Mouse (Mus musculus): ENCODE results near the gene Lpcat2. TPM values are rescaled to one million over a fixed set of nuclear protein-coding genes. Genes with fewer than 3 reads are reported as not detected.
A peak's percentile ranks its signal among the peaks of the same experiment; 100 is the strongest.

The Lpcat2 gene
- total and polyA plus RNA-seq, 3 experiments: 5.2 to 7.5 TPM; not detected in 1

GRCm38 (mm10) chr8:92916082-92916481, 60.9 kb downstream of the Lpcat2 start:
- Histone ChIP-seq H3K9ac (ENCODE audit: control insufficient read depth, low read depth, low read length, poor library complexity, severe bottlenecking) (no peak overlapping the region), H3K27ac (ENCODE audit: control insufficient read depth, low read depth, low read length) (no peak overlapping the region), H3K36me3 (ENCODE audit: control insufficient read depth in 1 of 2, insufficient read depth in 2 of 2, low read length in 2 of 2) (peaks cover 0 to 2% of the 10 kb centered on the region in 2 experiments; a peak in 1 of 4 replicates), H3K4me3 (ENCODE audit: control insufficient read depth in 1 of 2, insufficient read depth in 1 of 2, low read depth in 2 of 2, low read length in 2 of 2) (no peak overlapping the region), H3K27me3 (ENCODE audit: control insufficient read depth in 1 of 2, insufficient read depth in 2 of 2, low read length in 2 of 2) (no peaks in the 10 kb centered on the region), H3K4me1 (ENCODE audit: control insufficient read depth in 1 of 2, insufficient read depth in 2 of 2, low read length in 2 of 2) (no peaks in the 10 kb centered on the region; a peak in 1 of 4 replicates), H3K9me3 (replicated peaks; ENCODE audit: insufficient read depth, low read length) (no peaks in the 10 kb centered on the region), H3K79me2 (ENCODE audit: control insufficient read depth, insufficient read depth, low read length, poor library complexity) (no peaks in the 10 kb centered on the region)
- TF ChIP-seq EP300 (IDR thresholded peaks at IDR 0.05; ENCODE audit: low read depth in 1 of 2, low read length in 2 of 2) (no peak), NRF1 (IDR thresholded peaks at IDR 0.05; ENCODE audit: insufficient read depth, low read depth, low read length, poor library complexity, severe bottlenecking) (no peak), RCOR1 (IDR thresholded peaks at IDR 0.05; ENCODE audit: low read depth, low read length) (no peak), MAX (IDR thresholded peaks at IDR 0.05; ENCODE audit: low read length) (no peak), TCF12 (IDR thresholded peaks at IDR 0.05; ENCODE audit: low read depth, low read length) (no peak), MYB (IDR thresholded peaks at IDR 0.05; ENCODE audit: low read depth, low read length) (no peak), KAT2A (conservative IDR thresholded peaks at IDR 0.05; ENCODE audit: low read depth, low read length) (no peak), POLR2AphosphoS5 (IDR thresholded peaks at IDR 0.05; ENCODE audit: borderline replicate concordance, low read depth, low read length) (no peak), TAL1 (IDR thresholded peaks at IDR 0.05; ENCODE audit: low read length) (no peak), MXI1 (IDR thresholded peaks at IDR 0.05; ENCODE audit: low read depth, low read length) (no peak)
- DNase-seq (ENCODE audit: low read depth, low spot score): peak; percentile 63

DNA sequence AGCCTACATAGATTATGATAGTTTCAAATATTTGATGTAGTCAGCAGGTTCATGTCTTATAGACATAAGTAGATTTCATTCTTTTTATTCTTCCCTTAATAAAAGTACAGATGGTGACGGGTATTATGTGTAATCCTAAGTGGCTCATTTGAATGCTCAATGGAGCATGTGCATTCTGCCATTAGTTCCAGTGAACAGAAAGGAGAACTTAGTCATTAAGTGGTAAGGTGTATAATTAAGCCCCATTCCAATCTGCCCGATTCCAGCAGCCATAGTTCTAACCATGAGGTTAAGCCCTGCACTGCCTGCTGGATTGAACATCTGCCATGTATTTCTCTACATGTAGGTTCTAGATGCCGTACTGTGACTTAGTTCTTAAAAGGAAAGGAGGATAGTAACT, 66.6 kb downstream of the Lpcat2 start:
- Histone ChIP-seq H3K9ac (ENCODE audit: control insufficient read depth, low read depth, low read length, poor library complexity, severe bottlenecking) (no peak overlapping the region), H3K9me3 (replicated peaks; ENCODE audit: insufficient read depth, low read length) (no peaks in the 10 kb centered on the region), H3K4me3 (ENCODE audit: control insufficient read depth in 1 of 2, insufficient read depth in 1 of 2, low read depth in 2 of 2, low read length in 2 of 2) (no peak overlapping the region), H3K27me3 (ENCODE audit: control insufficient read depth in 1 of 2, insufficient read depth in 2 of 2, low read length in 2 of 2) (no peaks in the 10 kb centered on the region), H3K36me3 (ENCODE audit: control insufficient read depth in 1 of 2, insufficient read depth in 2 of 2, low read length in 2 of 2) (no peaks in the 10 kb centered on the region; a peak in 1 of 4 replicates), H3K27ac (ENCODE audit: control insufficient read depth, low read depth, low read length) (no peak overlapping the region), H3K79me2 (ENCODE audit: control insufficient read depth, insufficient read depth, low read length, poor library complexity) (no peaks in the 10 kb centered on the region), H3K4me1 (ENCODE audit: control insufficient read depth in 1 of 2, insufficient read depth in 2 of 2, low read length in 2 of 2) (no peaks in the 10 kb centered on the region)
- no peak for DNase-seq (ENCODE audit: low read depth, low spot score)
- TF ChIP-seq CTCF (IDR thresholded peaks at IDR 0.05 in 2 of 3, conservative IDR thresholded peaks at IDR 0.05 in 1 of 3; ENCODE audit: control insufficient read depth in 1 of 3, insufficient read depth in 1 of 3, low read depth in 2 of 3, low read length in 3 of 3, poor library complexity in 1 of 3, severe bottlenecking in 1 of 3) (no peak), MAZ (IDR thresholded peaks at IDR 0.05; ENCODE audit: low read depth, low read length) (no peak), MYB (IDR thresholded peaks at IDR 0.05; ENCODE audit: low read depth, low read length) (no peak)

- H3K27ac ChIP-seq (ENCODE audit: control insufficient read depth, low read depth, low read length): no peak overlapping the region
- H3K4me1 ChIP-seq (ENCODE audit: control insufficient read depth in 1 of 2, insufficient read depth in 2 of 2, low read length in 2 of 2): no peaks in the 10 kb centered on the region
- DNase-seq (ENCODE audit: low read depth, low spot score): no peak
- no peak for TF ChIP-seq CHD1 (IDR thresholded peaks at IDR 0.05; ENCODE audit: low read depth, low read length)
- no peak for TF ChIP-seq E2F4 (IDR thresholded peaks at IDR 0.05; ENCODE audit: borderline replicate concordance, low read depth, low read length)
- TF ChIP-seq UBTF (IDR thresholded peaks at IDR 0.05; ENCODE audit: borderline replicate concordance, insufficient read depth, low read depth, low read length): no peak
- TF ChIP-seq CHD2 (IDR thresholded peaks at IDR 0.05; ENCODE audit: low read length): no peak
- no peak for TF ChIP-seq TCF12 (IDR thresholded peaks at IDR 0.05; ENCODE audit: low read depth, low read length)
- no peak for TF ChIP-seq ZMIZ1 (IDR thresholded peaks at IDR 0.05; ENCODE audit: low read depth, low read length)
- no peak for TF ChIP-seq HCFC1 (IDR thresholded peaks at IDR 0.05; ENCODE audit: low read depth, low read length)
- TF ChIP-seq POLR2AphosphoS5 (IDR thresholded peaks at IDR 0.05; ENCODE audit: borderline replicate concordance, low read depth, low read length): no peak
- no peak for TF ChIP-seq MYB (IDR thresholded peaks at IDR 0.05; ENCODE audit: low read depth, low read length)
- TF ChIP-seq SIN3A (IDR thresholded peaks at IDR 0.05; ENCODE audit: low read length): no peak
- no peaks in the 10 kb centered on the region for H3K79me2 ChIP-seq (ENCODE audit: control insufficient read depth, insufficient read depth, low read length, poor library complexity)
- no peaks in the 10 kb centered on the region for H3K9me3 ChIP-seq (replicated peaks; ENCODE audit: insufficient read depth, low read length)
- no peak overlapping the region for H3K9ac ChIP-seq (ENCODE audit: control insufficient read depth, low read depth, low read length, poor library complexity, severe bottlenecking)
- no peaks in the 10 kb centered on the region for H3K27me3 ChIP-seq (ENCODE audit: control insufficient read depth in 1 of 2, insufficient read depth in 2 of 2, low read length in 2 of 2)
- H3K4me3 ChIP-seq (ENCODE audit: control insufficient read depth in 1 of 2, insufficient read depth in 1 of 2, low read depth in 2 of 2, low read length in 2 of 2): no peak overlapping the region
- no peaks in the 10 kb centered on the region for H3K36me3 ChIP-seq (ENCODE audit: control insufficient read depth in 1 of 2, insufficient read depth in 2 of 2, low read length in 2 of 2)
Observed at GRCm38 (mm10) chr8:92928986-92929385, 73.8 kb downstream of the Lpcat2 start.

Measured in MEL (cell line).